Comparison of ENCODE assay signal across 27 mouse cellular contexts in genomic region chr14:25412811-25413210, GRCm38 (mm10). TPM values are rescaled to one million over a fixed set of nuclear protein-coding genes. Genes with fewer than 3 reads are reported as not detected.
DNase-seq lines count a peak whose midpoint lies in the region; ATAC-seq and TF ChIP-seq lines count a peak whose summit lies in the region.
"Had no signal": no experiment of that assay in that cellular context is flagged by ENCODE, and none has a peak within 500 bp of the region (broad histone marks: within the 10 kb centered on the region; RNA-seq: fewer than 3 reads in every experiment).

No protein-coding gene starts in this region.

- no peak overlapping the region for H3K4me2 ChIP-seq in kidney, embryonic 15.5 days
- no peak overlapping the region for H3K4me2 ChIP-seq in kidney, embryonic 16.5 days (replicated peaks; ENCODE audit: low read depth, low read length)
- H3K4me2 ChIP-seq: embryonic facial prominence, embryonic 13.5 days; embryonic facial prominence, embryonic 15.5 days; forebrain, embryonic 12.5 days had no signal

- WGBS in heart, embryonic 10.5 days, result 93% methylated on average over 10 of the region's 10 CpGs
- 96% methylated on average over 10 of the region's 10 CpGs for WGBS in kidney, embryonic 15.5 days
- 97% methylated on average over 10 of the region's 10 CpGs for WGBS in kidney, adult 2 months
- 93% methylated on average over 10 of the region's 10 CpGs for WGBS in kidney, embryonic 16.5 days

- ATAC-seq in kidney, embryonic 15.5 days (replicated peaks; ENCODE audit: low FRiP score), result no peak
- ATAC-seq in kidney, embryonic 16.5 days (ENCODE audit: low FRiP score, low TSS enrichment), result no peak
- ATAC-seq: activated CD4-positive, CD25-positive, alpha-beta regulatory T cell, adult 4 months; forebrain, embryonic 14.5 days; forebrain, embryonic 16.5 days; Patski had no signal

- H3K27me3 ChIP-seq in heart, embryonic 10.5 days (ENCODE audit: insufficient read depth, poor library complexity, severe bottlenecking), result no peaks in the 10 kb centered on the region; the same call in 1 of the 2 replicates
- H3K27me3 ChIP-seq in E14TG2a.4 (ENCODE audit: insufficient read depth, low read length), result peaks cover 6% of the 10 kb centered on the region
- no peaks in the 10 kb centered on the region for H3K27me3 ChIP-seq in kidney, embryonic 15.5 days
- no peaks in the 10 kb centered on the region for H3K27me3 ChIP-seq in kidney, adult 2 months (replicated peaks; ENCODE audit: control insufficient read depth, insufficient read depth, low read length)
- H3K27me3 ChIP-seq in kidney, embryonic 16.5 days (ENCODE audit: insufficient read depth, low read length), result no peaks in the 10 kb centered on the region
- H3K27me3 ChIP-seq: embryonic facial prominence, embryonic 13.5 days; embryonic facial prominence, embryonic 15.5 days; forebrain, embryonic 12.5 days; Patski had no signal

- peaks cover 31% of the 10 kb centered on the region for H3K4me1 ChIP-seq in heart, embryonic 10.5 days
- H3K4me1 ChIP-seq in E14TG2a.4 (replicated peaks; ENCODE audit: low read depth, low read length), result 0 out of 2 replicates have a peak, but pooled peaks cover 4% of the 10 kb centered on the region
- no peaks in the 10 kb centered on the region for H3K4me1 ChIP-seq in ES-E14 (ENCODE audit: control insufficient read depth in 2 of 2, insufficient read depth in 2 of 2, low read length in 2 of 2, poor library complexity in 1 of 2)
- H3K4me1 ChIP-seq in kidney, embryonic 15.5 days, result peaks cover 17% of the 10 kb centered on the region
- no peaks in the 10 kb centered on the region for H3K4me1 ChIP-seq in kidney, adult 2 months (ENCODE audit: control insufficient read depth, insufficient read depth, low read length)
- 0 out of 2 replicates have a peak, but pooled peaks cover 8% of the 10 kb centered on the region for H3K4me1 ChIP-seq in kidney, embryonic 16.5 days (ENCODE audit: insufficient read depth, low read length)
- H3K4me1 ChIP-seq: embryonic facial prominence, embryonic 13.5 days; embryonic facial prominence, embryonic 15.5 days had no signal

- no peaks in the 10 kb centered on the region for H3K36me3 ChIP-seq in heart, embryonic 10.5 days
- H3K36me3 ChIP-seq in E14TG2a.4 (ENCODE audit: insufficient read depth, low read length) (no peaks in the 10 kb centered on the region), ES-E14 (ENCODE audit: control insufficient read depth, insufficient read depth, low read length, poor library complexity, severe bottlenecking) (no peaks in the 10 kb centered on the region)
- H3K36me3 ChIP-seq in kidney, embryonic 15.5 days, result no peaks in the 10 kb centered on the region
- no peaks in the 10 kb centered on the region for H3K36me3 ChIP-seq in kidney, adult 2 months (ENCODE audit: control insufficient read depth, insufficient read depth, low read length)
- no peaks in the 10 kb centered on the region for H3K36me3 ChIP-seq in kidney, embryonic 16.5 days (ENCODE audit: insufficient read depth, low read length)
- H3K36me3 ChIP-seq: embryonic facial prominence, embryonic 13.5 days; embryonic facial prominence, embryonic 15.5 days; forebrain, embryonic 10.5 days; forebrain, embryonic 12.5 days; G1E had no signal

- no peak for TF ChIP-seq POLR2A in kidney, adult 2 months (IDR thresholded peaks at IDR 0.05; ENCODE audit: low read depth, low read length)

- 0 out of 2 replicates have a peak overlapping the region, but pooled peaks have one; percentile 29 for H3K27ac ChIP-seq in heart, embryonic 10.5 days
- no peak overlapping the region for H3K27ac ChIP-seq in ES-E14 (ENCODE audit: insufficient read depth, low read depth, low read length, poor library complexity, severe bottlenecking)
- H3K27ac ChIP-seq in kidney, embryonic 15.5 days, result no peak overlapping the region
- no peak overlapping the region for H3K27ac ChIP-seq in kidney, adult 2 months (ENCODE audit: insufficient read depth, low read depth, low read length)
- H3K27ac ChIP-seq in kidney, embryonic 16.5 days (ENCODE audit: low read length), result no peak overlapping the region
- H3K27ac ChIP-seq: embryonic facial prominence, embryonic 13.5 days; embryonic facial prominence, embryonic 15.5 days; forebrain, embryonic 10.5 days; forebrain, embryonic 12.5 days had no signal

- intact Hi-C loops in heart, postnatal 10 days (cut with DNase I), result no loop called here

- no peaks in the 10 kb centered on the region for H3K9me3 ChIP-seq in heart, embryonic 10.5 days
- H3K9me3 ChIP-seq in E14TG2a.4 (ENCODE audit: low read length), result no peaks in the 10 kb centered on the region
- no peaks in the 10 kb centered on the region for H3K9me3 ChIP-seq in ES-E14 (ENCODE audit: control insufficient read depth, insufficient read depth, low read depth, low read length)
- H3K9me3 ChIP-seq in kidney, embryonic 15.5 days (replicated peaks), result no peaks in the 10 kb centered on the region
- H3K9me3 ChIP-seq in kidney, embryonic 16.5 days (ENCODE audit: low read length), result no peaks in the 10 kb centered on the region
- H3K9me3 ChIP-seq: embryonic facial prominence, embryonic 13.5 days; embryonic facial prominence, embryonic 15.5 days; forebrain, embryonic 10.5 days; forebrain, embryonic 12.5 days had no signal

- no peak overlapping the region for H3K4me3 ChIP-seq in heart, embryonic 10.5 days
- H3K4me3 ChIP-seq in E14TG2a.4 (replicated peaks; ENCODE audit: low read length) (no peak overlapping the region), ES-E14 (ENCODE audit: insufficient read depth in 1 of 2, low read depth in 1 of 2, low read length in 2 of 2, poor library complexity in 1 of 2, severe bottlenecking in 1 of 2) (no peak overlapping the region)
- H3K4me3 ChIP-seq in kidney, embryonic 15.5 days (replicated peaks), result no peak overlapping the region
- H3K4me3 ChIP-seq in kidney, adult 2 months (ENCODE audit: insufficient read depth, low read depth, low read length), result no peak overlapping the region
- no peak overlapping the region for H3K4me3 ChIP-seq in kidney, embryonic 16.5 days (ENCODE audit: low read length)
- H3K4me3 ChIP-seq: embryonic facial prominence, embryonic 13.5 days; embryonic facial prominence, embryonic 15.5 days; erythroblast, embryonic 14.5 days; forebrain, embryonic 10.5 days; forebrain, embryonic 12.5 days had no signal

- TF ChIP-seq CTCF in E14TG2a.4 (conservative IDR thresholded peaks at IDR 0.05; ENCODE audit: low read length), result peak; percentile 29
- no peak for TF ChIP-seq CTCF in kidney, adult 2 months (conservative IDR thresholded peaks at IDR 0.05; ENCODE audit: insufficient read depth, insufficient read length, low read depth, low read length)

- DNase-seq in heart, embryonic 10.5 days (ENCODE audit: low spot score), result no peak
- no peak for DNase-seq in heart, postnatal 10 days
- peak; percentile 31 for DNase-seq in ES-E14 (ENCODE audit: low read depth, low spot score)
- peak; percentile 66 for DNase-seq in ZHBTc4 (ENCODE audit: low read depth, low spot score)
- no peak for DNase-seq in kidney, adult 2 months
- DNase-seq: adrenal gland, postnatal 10 days; adrenal gland, postnatal 25 days; cerebellum, adult 11 months; cerebellum, adult 18-20 months; cerebellum, adult 8-10 months; cerebellum, adult 9-11 months; cerebellum, postnatal 14 days; cerebellum, postnatal 36 days; embryo, embryonic 11 days had no signal

- H3K9ac ChIP-seq in ES-E14 (ENCODE audit: insufficient read depth, low read depth, low read length, poor library complexity, severe bottlenecking), result no peak overlapping the region
- no peak overlapping the region for H3K9ac ChIP-seq in kidney, embryonic 15.5 days
- no peak overlapping the region for H3K9ac ChIP-seq in kidney, embryonic 16.5 days (replicated peaks; ENCODE audit: low read length)
- H3K9ac ChIP-seq: embryonic facial prominence, embryonic 13.5 days; embryonic facial prominence, embryonic 15.5 days; forebrain, embryonic 12.5 days had no signal

- in situ Hi-C loops in ES-E14 (cut with MboI; ENCODE audit: low sequenced_read_pairs in 2 of 2, unreplicated experiment in 2 of 2), result no loop called here

TF ChIP-seq in ES-E14, 5 proteins besides CTCF, POLR2A, EP300 and RAD21:
- TF ChIP-seq CHD2 (IDR thresholded peaks at IDR 0.05; ENCODE audit: low read depth, low read length), result no peak
- no peak for TF ChIP-seq HCFC1 (IDR thresholded peaks at IDR 0.05; ENCODE audit: borderline replicate concordance, insufficient read depth, low read length)
- no peak for TF ChIP-seq ZC3H11A (IDR thresholded peaks at IDR 0.05; ENCODE audit: borderline replicate concordance, low read depth, low read length)
- TF ChIP-seq MAFK (IDR thresholded peaks at IDR 0.05; ENCODE audit: insufficient read depth, low read depth, low read length), result no peak
- TF ChIP-seq ZNF384 (IDR thresholded peaks at IDR 0.05; ENCODE audit: low read depth, low read length), result no peak

RNA-seq across cellular contexts. Expression of gene Zmiz1, which starts 46.2 kb away (rescaled TPM):
- polyA plus RNA-seq in heart, embryonic 10.5 days (2016; fragmentation: Nextera tagmentation; extraction: Ambion mirVana), result 38.1 and 45.8 TPM in 2 replicates
- total RNA-seq in heart, postnatal 10 days (2021), result 10 to 100 TPM; 70.9 to 72.0 TPM
- 10.5 and 16.9 TPM in 2 replicates for total RNA-seq in ES-E14 (2012; rRNA removed)
- 41.8 and 47.3 TPM in 2 replicates for polyA plus RNA-seq in kidney, embryonic 15.5 days (2015; fragmentation: Nextera tagmentation; extraction: Ambion mirVana)
- 37.8 and 42.6 TPM in 2 replicates for polyA plus RNA-seq in kidney, adult 2 months (2012; rRNA removed)
- 36.0 and 46.6 TPM in 2 replicates for polyA plus RNA-seq in kidney, embryonic 16.5 days (2015; fragmentation: Nextera tagmentation; extraction: Ambion mirVana)

Comparison
In these comparisons a context has a peak if more than half of its experiments do, and no peak if none do; other contexts are left out.
1. DNase-seq: peak in ES-E14 (single experiment) and ZHBTc4 (single experiment); none in heart, embryonic 10.5 days (single experiment), heart, postnatal 10 days (0 of 2) and kidney, adult 2 months (single experiment).